Mouse (Mus musculus) embryo, embryonic 11.5 days (tissue): ENCODE measurements around the gene Gm49405.
A peak's percentile ranks its signal among the peaks of the same experiment; 100 is the strongest.
"Not testable (repeated sequence)": the region's sequence is repeated elsewhere in the genome, so short reads cannot be mapped to it uniquely, and the experiment has no call there.

ENCODE experiments used
- DNase-seq: peaks from one replicate; pipeline ENCODE4 v3.0.0-alpha.2; 2012; ENCODE audit warnings: low read depth, low spot score

Gm49405 gene

GRCm38 (mm10) chr19:4013066-4013465 is 12.6 kb downstream of the Gm49405 start:
- no peak for DNase-seq

GRCm38 (mm10) chr19:4014802-4015201 is 14.4 kb downstream of the Gm49405 start:
- no peak for DNase-seq

- no peak for DNase-seq
These were observed 15.2 kb downstream of the Gm49405 start for GRCm38 (mm10) chr19:4015635-4016034.

DNA sequence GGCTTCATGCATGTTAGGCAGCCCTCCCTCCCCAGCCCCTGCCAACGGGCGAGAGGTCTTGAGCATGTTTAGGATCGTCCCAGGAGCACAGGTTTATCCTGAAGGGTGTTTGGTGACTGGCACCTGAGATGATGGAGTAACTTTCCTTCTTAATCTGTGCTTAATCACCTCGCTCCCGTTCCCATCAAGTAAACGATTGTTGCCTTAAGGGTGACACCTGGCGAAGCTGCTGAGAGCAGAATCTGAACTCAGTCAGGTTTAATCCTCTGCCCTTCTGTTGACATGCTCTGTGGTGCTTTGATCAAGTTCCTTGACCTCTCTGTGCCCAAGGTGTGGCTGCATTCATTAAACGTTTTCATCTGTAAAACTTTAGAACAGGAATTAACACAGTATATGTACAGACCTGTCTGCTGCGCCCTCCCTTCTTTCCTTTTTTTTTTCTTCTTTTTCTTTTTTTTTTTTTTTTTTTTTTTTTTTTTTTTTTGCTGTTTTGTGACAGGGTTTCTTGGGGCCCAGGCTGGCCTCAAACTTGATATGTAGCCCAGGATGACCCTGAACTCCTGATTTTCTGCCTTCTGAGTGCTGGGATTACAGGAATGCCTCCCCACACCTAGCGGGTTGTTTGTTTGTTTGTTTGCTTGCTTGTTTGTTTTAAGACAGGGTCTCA is 17.6 kb downstream of the Gm49405 start:
- DNase-seq = no peak

GRCm38 (mm10) chr19:4018743-4019583 is 18.5 kb downstream of the Gm49405 start:
- DNase-seq = peak; percentile 63

GRCm38 (mm10) chr19:4023185-4023584 is 22.8 kb downstream of the Gm49405 start:
- no peak for DNase-seq

GRCm38 (mm10) chr19:4027576-4027975 is 27.1 kb downstream of the Gm49405 start:
- DNase-seq = no peak

DNA sequence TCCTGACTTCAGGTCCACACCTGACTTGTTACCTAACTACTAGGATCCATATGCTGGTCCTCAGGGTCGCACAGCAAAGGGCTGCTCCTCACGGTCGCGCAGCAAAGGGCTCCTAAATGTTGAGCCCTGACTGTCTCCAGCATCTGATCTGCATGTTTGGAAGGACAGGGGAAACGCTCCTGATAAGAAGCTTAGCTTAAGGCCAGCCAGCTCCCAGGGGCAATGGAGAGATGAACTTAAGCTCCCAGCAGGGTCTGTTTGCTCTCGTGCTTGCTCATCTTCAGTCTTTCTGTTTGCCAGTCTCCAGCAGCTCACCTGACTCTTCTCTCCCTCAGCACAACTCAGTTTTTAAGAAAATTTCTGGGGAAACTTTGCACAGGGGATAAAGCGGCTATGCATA is 32.2 kb downstream of the Gm49405 start:
- DNase-seq = no peak

- no peak for DNase-seq
These were observed 32.9 kb downstream of the Gm49405 start for GRCm38 (mm10) chr19:4033298-4033697.

GRCm38 (mm10) chr19:4033742-4034141 is 33.3 kb downstream of the Gm49405 start:
- DNase-seq = no peak

DNA sequence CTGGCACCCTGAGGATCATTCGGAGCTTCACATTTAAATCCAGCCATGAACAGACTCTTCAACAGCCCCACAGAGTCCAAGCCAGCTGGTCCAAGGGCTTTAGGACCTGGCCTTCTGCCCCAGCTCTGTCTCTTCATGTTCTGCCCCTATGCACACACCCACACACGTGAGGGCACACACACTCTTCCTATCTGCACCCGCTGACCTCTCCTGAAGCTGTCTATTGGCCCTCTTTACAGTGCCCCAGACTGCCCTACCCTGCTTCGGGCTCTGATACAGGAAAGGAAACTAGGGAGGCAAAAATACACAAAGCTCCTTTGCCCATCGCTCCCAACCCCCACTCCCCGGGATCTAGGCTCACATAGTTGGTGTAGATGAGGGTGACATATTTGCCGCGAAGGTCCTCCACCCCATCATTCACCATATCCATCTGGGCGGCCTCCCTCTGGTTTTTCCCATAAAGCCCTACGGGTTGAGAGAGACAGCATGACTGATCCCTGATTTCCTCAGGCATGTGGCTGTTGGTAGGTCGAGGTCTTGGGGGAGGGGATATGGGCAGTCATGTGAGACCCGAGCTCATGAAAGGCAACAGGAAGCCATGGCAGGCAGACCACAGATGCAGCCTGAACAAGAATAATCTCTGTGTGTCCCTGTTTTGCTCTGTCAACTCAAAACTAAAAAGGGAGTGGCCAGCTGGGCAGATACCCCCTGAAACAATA is 36.1 kb downstream of the Gm49405 start:
- no peak for DNase-seq

DNA sequence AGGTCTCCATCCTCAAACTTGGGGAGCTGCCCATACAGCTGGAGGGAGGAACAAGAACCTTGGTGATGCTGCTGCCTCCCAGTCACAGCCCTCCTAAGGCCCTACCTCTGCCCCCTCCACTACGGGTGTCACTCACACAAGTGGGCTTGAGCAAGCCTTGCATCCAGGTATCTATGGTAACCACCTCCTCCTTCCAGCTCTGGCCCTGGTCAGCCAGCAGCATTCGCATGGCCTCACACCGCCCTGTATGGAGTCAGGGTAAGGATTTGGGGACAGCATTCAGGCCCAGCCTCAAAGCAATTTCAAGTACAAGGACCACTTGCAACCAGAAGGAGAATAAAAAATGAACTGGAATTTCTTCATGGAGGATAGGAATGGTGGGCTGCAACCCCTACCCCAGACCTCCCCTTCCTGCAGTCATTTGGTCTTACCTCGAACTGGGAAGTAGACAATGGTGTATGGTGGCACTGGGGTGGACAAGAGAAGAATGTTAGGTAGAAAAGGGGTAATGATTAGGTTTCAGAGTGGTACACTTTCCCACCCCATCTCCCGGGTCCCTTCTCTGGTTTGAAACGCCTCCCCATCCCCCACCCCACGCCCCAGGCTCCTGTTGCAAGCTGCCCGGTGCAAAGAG is 36.8 kb downstream of the Gm49405 start:
- not testable (repeated sequence) for DNase-seq

GRCm38 (mm10) chr19:4037788-4038232 is 37.4 kb downstream of the Gm49405 start, which contains the start of gene Gstp1:
Gene Gstp1 (minus strand): TSS chr19:4037985.
- DNase-seq = peak; percentile 82

DNA sequence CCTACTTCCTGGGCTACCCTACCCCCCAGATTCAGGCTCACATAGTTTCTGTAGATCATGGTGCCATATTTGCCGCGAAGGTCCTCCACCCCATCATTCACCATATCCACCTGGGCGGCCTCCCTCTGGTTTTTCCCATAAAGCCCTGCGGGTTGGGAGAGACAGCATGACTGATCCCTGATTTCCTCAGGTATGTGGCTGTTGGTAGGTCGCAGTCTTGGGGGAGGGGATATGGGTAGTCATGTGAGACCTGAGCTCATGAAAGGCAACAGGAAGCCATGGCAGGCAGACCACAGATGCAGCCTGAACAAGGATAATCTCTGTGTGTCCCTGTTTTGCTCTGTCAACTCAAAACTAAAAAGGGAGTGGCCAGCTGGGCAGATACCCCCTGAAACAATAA is 40.5 kb downstream of the Gm49405 start:
- not testable (repeated sequence) for DNase-seq

DNA sequence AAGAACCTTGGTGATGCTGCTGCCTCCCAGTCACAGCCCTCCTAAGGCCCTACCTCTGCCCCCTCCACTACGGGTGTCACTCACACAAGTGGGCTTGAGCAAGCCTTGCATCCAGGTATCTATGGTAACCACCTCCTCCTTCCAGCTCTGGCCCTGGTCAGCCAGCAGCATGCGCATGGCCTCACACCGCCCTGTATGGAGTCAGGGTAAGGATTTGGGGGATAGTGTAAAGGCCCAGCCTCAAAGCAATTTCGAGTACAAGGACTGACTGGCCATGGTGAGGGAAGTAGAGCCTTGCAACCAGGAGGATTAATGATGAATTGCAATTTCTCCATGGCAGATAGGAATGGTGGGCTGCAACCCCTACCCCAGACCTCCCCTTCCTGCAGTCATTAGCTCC is 41.1 kb downstream of the Gm49405 start:
- not testable (repeated sequence) for DNase-seq

DNA sequence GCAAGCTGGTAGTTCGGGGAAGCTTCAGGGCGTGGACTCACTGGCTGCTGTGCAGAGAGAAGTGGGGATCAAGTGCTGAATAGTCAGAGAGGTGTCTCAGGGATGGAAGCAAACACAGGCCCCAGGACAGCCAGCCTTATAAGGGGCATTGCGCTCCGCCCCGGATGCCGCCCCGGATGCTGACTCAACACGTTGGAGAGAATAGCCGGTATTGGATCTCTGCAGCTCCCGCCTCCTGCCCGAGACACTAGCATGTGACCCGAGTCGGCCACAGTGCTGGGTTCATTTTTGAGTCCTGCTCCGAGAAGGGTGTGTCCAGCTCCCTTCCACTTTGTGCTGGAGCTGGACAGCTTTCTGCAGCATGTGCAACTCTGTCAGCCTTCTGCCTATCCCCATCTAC is 41.7 kb downstream of the Gm49405 start:
- no peak for DNase-seq

- DNase-seq = not testable (repeated sequence)
These were observed 43.7 kb downstream of the Gm49405 start for GRCm38 (mm10) chr19:4044109-4044508.

GRCm38 (mm10) chr19:4045966-4046865 is 45.8 kb downstream of the Gm49405 start, which contains the start of gene Gstp2:
Gene Gstp2 (minus strand): TSS chr19:4046023.
- peak; percentile 24 for DNase-seq

DNA sequence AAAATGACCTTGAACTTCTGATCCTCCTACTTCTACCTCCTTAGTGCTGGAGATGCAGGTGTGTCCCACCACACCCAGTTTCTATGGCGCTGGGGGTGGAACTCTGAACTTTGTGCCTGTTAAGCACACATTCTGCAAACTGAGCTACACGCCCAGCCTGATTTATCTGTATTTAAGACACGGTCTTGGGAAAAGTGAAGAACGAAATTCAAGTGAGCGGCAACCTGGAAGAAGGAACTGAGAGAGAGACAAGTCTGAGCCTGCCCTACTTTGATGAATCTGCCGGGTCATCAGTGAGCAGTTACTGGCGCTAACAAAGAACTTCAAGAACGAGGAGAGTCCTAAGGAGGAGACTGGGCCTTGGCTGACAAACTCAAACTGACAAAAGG is 46.4 kb downstream of the Gm49405 start:
- no peak for DNase-seq

GRCm38 (mm10) chr19:4047859-4048258 is 47.4 kb downstream of the Gm49405 start:
- DNase-seq = peak; percentile 72

DNA sequence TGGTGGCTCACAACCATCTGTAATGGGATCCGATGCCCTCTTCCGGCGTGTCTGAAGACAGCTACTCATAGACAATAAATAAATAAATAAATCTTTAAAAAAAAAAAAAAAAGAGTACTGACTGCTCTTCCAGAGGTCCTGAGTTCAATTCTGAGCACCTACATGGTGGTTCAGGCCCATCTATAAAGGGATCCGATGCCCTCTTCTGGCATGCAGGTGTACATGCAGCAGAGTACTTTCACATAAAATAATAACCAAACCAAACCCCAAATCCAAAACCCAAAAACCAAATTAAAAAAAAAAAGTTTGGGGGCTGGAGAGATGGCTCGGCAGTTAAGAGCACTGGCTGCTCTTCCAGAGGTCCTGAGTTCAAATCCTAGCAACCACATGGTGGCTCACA is 48.6 kb downstream of the Gm49405 start:
- not testable (repeated sequence) for DNase-seq
